Mouse (Mus musculus) erythroblast, embryonic 14.5 days (primary cell): ENCODE results near the gene Trim24.

Source experiments
- GATA1 ChIP-seq: IDR thresholded peaks from 2 replicates; pipeline ENCODE4 v1.6.1; 2012; ENCODE audit warnings: low read length, inconsistent platforms, mixed read lengths
- TAL1 ChIP-seq: IDR thresholded peaks from 3 replicates; pipeline ENCODE4 v1.6.1; 2012; ENCODE audit warnings: low read length, inconsistent platforms, mixed read lengths

- TF ChIP-seq GATA1 (no peak), TAL1 (no peak)
Measured at GRCm38 (mm10) chr6:37926751-37927150, 56.1 kb downstream of the Trim24 start.
